Mouse (Mus musculus) forebrain, embryonic 15.5 days (tissue): ENCODE results near the gene Fam174a. TPM values are rescaled to one million over a fixed set of nuclear protein-coding genes. Genes with fewer than 3 reads are reported as not detected.

Experiments
- ATAC-seq: fragments of 200-750 bp; cut with Nextera tagmentation; replicated peaks from 2 replicates; pipeline ENCODE4 v1.8.0; 2017; ENCODE audit warnings: mild to moderate bottlenecking, moderate TSS enrichment, moderate library complexity
- H3K27ac ChIP-seq: fragments of 300-500 bp; sonication (generic); replicated peaks from 2 replicates; pipeline ENCODE4 v1.5.1; 2015; ENCODE audit warnings: mild to moderate bottlenecking, inconsistent platforms
- H3K27me3 ChIP-seq: fragments of 300-500 bp; sonication (generic); 2 replicates; pipeline ENCODE4 v1.6.1; 2015; ENCODE audit warnings: inconsistent platforms
- H3K36me3 ChIP-seq: fragments of 300-500 bp; sonication (generic); 2 replicates; pipeline ENCODE4 v1.6.1; 2015; ENCODE audit warnings: mild to moderate bottlenecking, inconsistent platforms
- H3K4me1 ChIP-seq: fragments of 300-500 bp; sonication (generic); 2 replicates; pipeline ENCODE4 v1.6.1; 2015; ENCODE audit warnings: inconsistent platforms
- H3K4me2 ChIP-seq: fragments of 300-500 bp; sonication (generic); replicated peaks from 2 replicates; pipeline ENCODE4 v1.6.1; 2015; ENCODE audit warnings: mild to moderate bottlenecking, inconsistent platforms
- H3K4me3 ChIP-seq: fragments of 300-500 bp; sonication (generic); 2 replicates; pipeline ENCODE4 v1.5.1; 2015; ENCODE audit warnings: mild to moderate bottlenecking, inconsistent platforms
- H3K9ac ChIP-seq: fragments of 300-500 bp; sonication (generic); replicated peaks from 2 replicates; pipeline ENCODE4 v1.6.1; 2015; ENCODE audit warnings: mild to moderate bottlenecking, inconsistent platforms
- H3K9me3 ChIP-seq: fragments of 300-500 bp; sonication (generic); 2 replicates; pipeline ENCODE4 v1.6.1; 2016; ENCODE audit warnings: inconsistent platforms
- WGBS: fragments of 180-500 bp; shearing (Covaris S2); methylation state at CpG from one replicate; pipeline ENCODE4 v1.1.7; 2015; ENCODE audit warnings: mixed read lengths; 5-methylcytosine and 5-hydroxymethylcytosine counted together
- polyA plus RNA-seq: library from polyadenylated mRNA; unstranded; fragments of >200 nt; fragmentation: Nextera tagmentation; extraction: Ambion mirVana; gene quantifications from 2 replicates; pipeline ENCODE4 v1.2.1, GENCODE M21; 2015

The Fam174a gene
- 20.9 and 21.2 TPM in 2 replicates for polyA plus RNA-seq

DNA sequence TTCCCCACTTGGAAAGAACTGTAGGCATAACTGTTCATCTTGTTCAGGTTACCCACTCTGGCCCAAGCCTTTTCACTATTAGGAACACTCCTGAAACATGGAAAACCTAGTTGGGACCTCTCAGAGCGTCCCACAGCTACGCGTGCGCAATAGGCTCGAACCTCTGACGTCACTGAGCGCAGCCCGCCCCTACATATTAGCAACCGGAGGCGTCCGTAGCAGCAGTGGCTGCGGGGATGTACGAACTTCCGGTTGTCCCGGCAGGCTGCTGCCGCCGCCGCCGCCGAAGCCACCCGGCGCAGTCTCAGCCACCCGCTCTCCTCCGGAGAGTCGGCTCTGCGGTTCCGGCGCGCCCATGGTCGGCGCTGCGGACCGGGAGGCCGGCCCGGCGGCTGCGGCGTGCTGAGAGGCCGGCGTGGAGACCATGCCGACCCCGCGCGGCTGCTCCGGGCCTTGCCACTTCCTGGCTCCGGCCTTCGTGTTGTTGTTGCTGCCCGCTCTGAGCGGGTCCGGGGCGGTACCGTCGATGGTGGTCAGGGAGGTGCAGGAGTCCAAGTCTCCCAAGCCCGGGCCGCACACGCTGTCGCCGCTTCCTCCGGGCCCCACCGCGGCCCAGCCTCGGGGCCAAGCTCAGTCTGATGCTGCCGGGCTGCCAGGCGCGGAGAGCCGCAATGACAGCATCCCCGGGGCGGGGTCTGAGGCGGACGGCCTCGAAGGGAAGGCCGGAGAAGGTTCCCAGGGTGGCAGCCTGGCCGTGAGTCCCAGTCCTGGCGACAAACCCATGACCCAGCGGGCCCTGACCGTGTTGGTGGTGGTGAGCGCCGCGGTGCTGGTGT is at the start of gene Fam174a:
Gene Fam174a, plus strand, starts transcription at position 231 of the 836 bp plus-strand sequence.
- Histone ChIP-seq H3K4me1 (peaks cover 17% of the 10 kb centered on the region), H3K4me2 (peak within 1 kb of the TSS; percentile 93), H3K27me3 (no peaks in the 10 kb centered on the region), H3K4me3 (peak within 1 kb of the TSS; percentile 86), H3K9ac (peak within 1 kb of the TSS; percentile 90), H3K36me3 (no peaks in the 10 kb centered on the region), H3K27ac (peak within 1 kb of the TSS; percentile 83), H3K9me3 (no peaks in the 10 kb centered on the region)
- ATAC-seq = peak; percentile 99
- WGBS = under 1% methylated on average over 79 of the region's 79 CpGs

DNA sequence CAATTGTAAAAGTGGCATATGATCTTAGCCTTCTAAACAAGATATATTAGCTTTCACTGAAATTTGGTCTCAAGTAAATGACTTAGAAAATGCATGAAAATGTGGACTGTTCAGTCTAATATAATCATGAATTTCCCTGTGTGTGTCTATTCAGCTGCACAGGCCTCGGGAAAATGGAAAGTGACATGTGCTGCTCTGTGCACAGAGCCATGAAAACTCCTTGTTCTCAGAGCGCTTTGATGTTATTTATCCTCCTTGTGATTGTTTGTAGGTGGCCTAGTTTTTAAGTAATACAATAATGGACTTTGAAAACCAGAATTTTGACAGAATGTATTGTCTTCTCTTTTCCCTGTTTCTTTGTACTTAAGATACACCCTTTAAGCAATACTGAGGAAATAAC is 49.6 kb upstream of the Fam174a start:
- Histone ChIP-seq H3K27me3 (no peaks in the 10 kb centered on the region), H3K4me2 (no peak overlapping the region), H3K36me3 (no peaks in the 10 kb centered on the region), H3K27ac (no peak overlapping the region), H3K4me3 (no peak overlapping the region), H3K9ac (no peak overlapping the region), H3K9me3 (no peaks in the 10 kb centered on the region), H3K4me1 (no peaks in the 10 kb centered on the region)
- 17% methylated on average over 2 of the region's 2 CpGs for WGBS
- ATAC-seq = 0 out of 2 replicates have a peak, but pooled peaks have one; percentile 38

DNA sequence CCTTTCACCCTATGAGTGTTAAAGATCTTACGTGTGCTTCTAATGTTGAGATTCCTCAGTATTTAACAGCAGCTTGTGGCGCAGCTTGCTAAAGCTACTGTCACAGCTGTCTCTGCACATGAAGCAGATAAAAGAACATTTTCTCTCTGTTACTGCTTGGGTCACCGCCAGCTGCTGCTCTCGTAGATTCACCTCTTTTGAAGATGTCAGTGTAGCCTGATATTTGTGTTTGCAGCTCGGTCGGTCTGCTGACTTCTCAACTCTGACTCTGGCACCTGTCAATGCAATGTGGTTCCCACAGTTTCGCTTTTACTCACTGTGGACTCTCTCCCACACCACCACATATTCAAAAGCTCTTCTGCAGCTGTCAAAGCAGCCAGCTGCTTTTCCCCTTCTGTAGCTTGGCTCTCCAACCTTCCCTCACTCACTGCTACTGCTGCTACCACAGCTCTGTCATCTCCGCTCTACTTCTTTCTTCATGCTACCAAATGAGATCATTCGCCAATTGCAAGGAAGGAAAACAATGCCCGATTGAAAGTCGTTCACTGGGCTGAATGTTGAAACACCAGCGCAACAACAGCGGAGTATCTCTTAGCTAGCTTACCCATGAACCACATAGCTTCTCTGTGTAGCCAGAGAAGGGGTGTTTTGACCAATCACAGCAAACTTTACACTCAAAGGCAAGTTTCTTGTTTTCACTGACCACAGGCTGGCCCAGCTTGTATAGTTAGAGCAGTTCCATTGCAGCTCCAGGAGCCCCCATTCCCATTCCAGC is 45.3 kb upstream of the Fam174a start:
- Histone ChIP-seq H3K4me2 (no peak overlapping the region), H3K9me3 (no peaks in the 10 kb centered on the region), H3K4me3 (no peak overlapping the region), H3K4me1 (no peaks in the 10 kb centered on the region), H3K27ac (0 out of 2 replicates have a peak overlapping the region, but pooled peaks have one; percentile 15), H3K36me3 (no peaks in the 10 kb centered on the region), H3K9ac (no peak overlapping the region), H3K27me3 (no peaks in the 10 kb centered on the region)
- 61% methylated on average over 13 of the region's 13 CpGs for WGBS
- ATAC-seq = peak; percentile 61

DNA sequence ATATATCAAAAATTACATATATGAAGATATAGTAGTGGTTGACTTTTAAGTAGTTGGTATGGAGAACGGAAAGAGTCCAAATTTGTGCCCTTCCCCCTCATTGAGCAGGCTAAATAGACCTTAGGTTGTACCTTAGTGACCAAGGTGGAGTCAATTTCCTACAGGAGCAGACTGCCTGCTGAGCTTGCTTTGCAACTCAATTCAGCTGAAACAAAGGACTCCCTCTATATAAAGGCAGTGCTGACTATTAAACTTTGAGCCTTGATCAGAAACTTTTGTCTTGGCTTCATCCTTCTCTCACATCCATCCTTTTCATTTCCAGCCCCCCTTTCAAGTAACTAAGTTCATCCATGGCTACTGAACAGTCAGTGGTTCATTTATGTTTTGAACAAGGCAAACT is 40.1 kb upstream of the Fam174a start:
- no peak for ATAC-seq
- Histone ChIP-seq H3K27ac (no peak overlapping the region), H3K4me1 (no peaks in the 10 kb centered on the region), H3K4me3 (no peak overlapping the region), H3K27me3 (no peaks in the 10 kb centered on the region), H3K36me3 (no peaks in the 10 kb centered on the region), H3K9me3 (no peaks in the 10 kb centered on the region), H3K4me2 (no peak overlapping the region), H3K9ac (no peak overlapping the region)
- 15% methylated on average over 1 of the region's 1 CpGs for WGBS

DNA sequence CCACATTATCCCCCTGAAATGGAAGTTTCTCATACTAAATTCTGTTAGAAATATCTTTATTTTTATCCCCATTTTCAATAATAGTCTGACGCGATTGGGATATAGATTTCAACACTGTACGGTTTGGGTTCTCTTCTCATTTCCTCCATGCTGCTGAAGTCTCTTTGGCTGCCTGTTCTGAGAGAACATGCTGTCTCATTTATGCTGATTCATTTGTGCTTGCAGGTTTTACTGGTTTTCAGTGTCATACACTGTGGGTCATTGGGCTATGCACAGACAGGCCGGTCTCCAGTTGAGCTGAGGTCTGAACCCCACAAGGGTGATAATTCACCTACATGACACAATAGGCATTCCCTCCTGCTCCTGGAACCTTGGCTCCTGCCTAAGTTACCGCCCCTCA is 5.1 kb upstream of the Fam174a start:
- Histone ChIP-seq H3K27ac (no peak overlapping the region), H3K27me3 (no peaks in the 10 kb centered on the region), H3K36me3 (no peaks in the 10 kb centered on the region), H3K9me3 (no peaks in the 10 kb centered on the region), H3K4me3 (no peak overlapping the region), H3K4me1 (peaks cover 6% of the 10 kb centered on the region; the same call in 1 of the 2 replicates), H3K9ac (no peak overlapping the region), H3K4me2 (no peak overlapping the region)
- WGBS = 88% methylated on average over 5 of the region's 5 CpGs
- ATAC-seq = no peak

DNA sequence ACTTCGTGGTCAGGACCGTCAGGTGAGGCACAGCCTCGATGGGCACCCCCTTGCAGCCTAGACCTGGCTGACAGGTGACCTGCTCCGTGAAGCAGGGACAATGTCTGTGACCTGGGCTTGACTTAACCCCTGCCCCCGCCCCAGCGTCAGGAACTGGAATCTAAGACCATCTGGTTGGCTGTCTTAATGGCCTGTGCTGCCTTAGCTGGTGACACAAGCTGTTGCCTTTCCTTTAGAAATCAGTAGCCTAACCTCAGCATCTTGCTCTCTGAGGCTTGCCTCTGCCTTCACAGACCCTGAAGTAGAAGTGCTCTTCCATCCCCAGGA is 769 bp downstream of the Fam174a start:
- Histone ChIP-seq H3K27ac (peak overlapping the region; percentile 83), H3K4me3 (peak overlapping the region; percentile 86), H3K9me3 (no peaks in the 10 kb centered on the region), H3K4me2 (peak overlapping the region; percentile 93), H3K9ac (peak overlapping the region; percentile 90), H3K36me3 (no peaks in the 10 kb centered on the region), H3K27me3 (no peaks in the 10 kb centered on the region), H3K4me1 (peaks cover 17% of the 10 kb centered on the region)
- ATAC-seq = no peak; the same call in 1 of the 2 replicates
- under 1% methylated on average over 6 of the region's 6 CpGs for WGBS

DNA sequence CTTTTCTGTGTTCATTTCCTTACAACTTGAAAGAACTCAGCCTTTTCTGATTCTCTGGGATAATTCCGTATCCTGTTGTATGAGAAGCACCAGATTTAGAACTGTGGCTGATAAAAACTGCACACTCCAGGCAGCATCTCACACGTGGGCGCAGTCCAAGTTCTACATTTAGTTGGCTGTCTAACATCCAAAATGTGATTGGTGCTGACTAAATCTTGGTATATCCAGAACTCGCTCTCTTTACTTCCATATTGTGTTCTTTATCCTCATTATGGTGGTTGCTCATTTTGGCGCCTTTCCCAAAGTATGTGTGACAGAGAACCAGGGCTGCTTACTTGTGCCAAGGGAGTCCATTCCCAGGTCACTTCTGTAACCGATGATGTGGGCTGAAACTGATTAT is 2.6 kb downstream of the Fam174a start:
- Histone ChIP-seq H3K9me3 (no peaks in the 10 kb centered on the region), H3K9ac (no peak overlapping the region), H3K4me3 (no peak overlapping the region), H3K4me2 (no peak overlapping the region), H3K27me3 (no peaks in the 10 kb centered on the region), H3K36me3 (no peaks in the 10 kb centered on the region), H3K4me1 (peaks cover 17% of the 10 kb centered on the region), H3K27ac (no peak overlapping the region)
- WGBS = 64% methylated on average over 6 of the region's 6 CpGs
- ATAC-seq = no peak

DNA sequence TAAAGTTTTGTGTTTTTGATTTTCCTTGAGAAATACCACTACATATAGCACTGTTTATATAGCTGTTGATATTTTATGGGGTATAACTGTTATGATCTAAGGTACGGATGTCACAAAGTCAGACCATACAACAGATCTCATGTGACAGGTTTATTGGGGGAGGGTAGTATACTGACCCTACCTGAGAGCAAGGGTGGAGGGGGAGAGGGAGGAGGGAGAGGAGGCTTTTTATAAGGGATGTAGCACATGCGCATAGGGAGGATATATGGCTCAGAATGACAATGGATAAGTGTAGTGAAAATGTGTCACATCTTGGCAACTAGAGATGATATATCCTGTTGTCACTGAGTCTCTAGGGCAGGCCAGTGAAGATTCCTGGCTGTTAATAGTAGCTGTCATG is 8.8 kb downstream of the Fam174a start:
- H3K4me3 ChIP-seq = no peak overlapping the region
- ATAC-seq = no peak
- H3K27ac ChIP-seq = no peak overlapping the region
- no peaks in the 10 kb centered on the region for H3K4me1 ChIP-seq
- no peaks in the 10 kb centered on the region for H3K9me3 ChIP-seq
- no peak overlapping the region for H3K9ac ChIP-seq
- H3K27me3 ChIP-seq = no peaks in the 10 kb centered on the region
- WGBS = 96% methylated on average over 2 of the region's 2 CpGs
- H3K4me2 ChIP-seq = no peak overlapping the region
- peaks cover 10% of the 10 kb centered on the region; the same call in 1 of the 2 replicates for H3K36me3 ChIP-seq

DNA sequence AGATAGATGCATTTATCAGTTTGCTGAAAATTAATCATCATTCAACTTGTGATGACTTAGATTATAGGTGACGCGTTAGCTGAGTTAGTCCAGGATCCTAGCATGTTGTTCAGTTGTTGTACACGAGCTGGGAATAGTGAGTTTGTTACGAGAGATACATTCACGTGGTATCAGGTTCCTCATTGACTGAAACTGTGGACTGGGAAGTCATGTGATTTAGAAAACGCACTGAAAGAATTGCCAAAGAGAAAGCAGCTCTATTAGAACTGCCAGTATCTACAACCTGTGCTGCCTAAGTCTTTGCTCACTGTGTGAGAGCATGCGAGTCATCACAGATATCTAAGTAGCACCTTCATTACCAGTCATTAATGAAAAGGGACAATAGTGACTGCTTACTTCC is 9.6 kb downstream of the Fam174a start:
- H3K9me3 ChIP-seq = no peaks in the 10 kb centered on the region
- 89% methylated on average over 7 of the region's 7 CpGs for WGBS
- H3K27ac ChIP-seq = no peak overlapping the region
- no peaks in the 10 kb centered on the region for H3K4me1 ChIP-seq
- H3K4me3 ChIP-seq = no peak overlapping the region
- no peak for ATAC-seq
- H3K4me2 ChIP-seq = no peak overlapping the region
- H3K9ac ChIP-seq = no peak overlapping the region
- no peaks in the 10 kb centered on the region for H3K27me3 ChIP-seq
- peaks cover 10% of the 10 kb centered on the region; the same call in 1 of the 2 replicates for H3K36me3 ChIP-seq

DNA sequence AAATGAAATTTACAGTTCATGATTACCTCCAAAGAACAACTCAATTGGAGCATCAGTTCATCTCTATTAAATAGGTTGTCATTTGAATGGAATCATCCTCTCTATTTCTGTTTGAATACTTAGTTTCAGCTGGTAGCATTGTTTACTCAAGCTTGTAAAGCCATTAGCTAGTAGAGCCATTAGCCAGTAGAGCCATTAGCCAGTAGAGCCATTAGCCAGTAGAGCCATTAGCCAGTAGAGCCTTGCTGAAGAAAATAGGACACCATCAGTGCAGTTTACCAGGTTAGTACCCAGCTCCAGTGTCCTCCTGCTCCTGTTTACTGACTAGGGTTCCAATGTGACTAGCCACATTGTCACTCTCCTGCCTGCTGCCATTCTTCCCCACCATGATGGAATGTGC is 13.4 kb downstream of the Fam174a start:
- H3K4me3 ChIP-seq = no peak overlapping the region
- H3K4me1 ChIP-seq = no peaks in the 10 kb centered on the region
- H3K27me3 ChIP-seq = no peaks in the 10 kb centered on the region
- no peaks in the 10 kb centered on the region for H3K9me3 ChIP-seq
- ATAC-seq = no peak
- H3K9ac ChIP-seq = no peak overlapping the region
- H3K4me2 ChIP-seq = no peak overlapping the region
- H3K27ac ChIP-seq = no peak overlapping the region
- H3K36me3 ChIP-seq = peaks cover 10% of the 10 kb centered on the region; the same call in 1 of the 2 replicates

DNA sequence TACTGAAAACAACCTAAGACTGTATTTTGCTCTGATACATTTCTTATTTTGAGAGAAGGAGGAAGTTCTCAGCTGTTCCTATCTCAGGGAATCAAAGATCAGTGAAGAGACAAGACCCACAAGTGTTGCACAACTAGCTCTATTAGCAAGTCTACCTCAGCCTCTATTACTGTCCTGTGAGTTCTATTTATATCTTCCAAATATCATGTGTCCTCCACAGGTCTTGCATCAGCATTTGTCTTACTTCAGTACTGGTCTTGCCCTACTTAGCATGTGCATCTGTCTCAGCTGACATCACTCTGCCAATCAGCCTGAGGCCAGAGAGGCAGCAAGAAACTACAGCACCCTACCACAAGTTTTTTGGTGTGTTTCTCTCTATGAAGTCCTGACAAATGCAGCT is 26.2 kb downstream of the Fam174a start:
- no peaks in the 10 kb centered on the region for H3K9me3 ChIP-seq
- no peak for ATAC-seq

DNA sequence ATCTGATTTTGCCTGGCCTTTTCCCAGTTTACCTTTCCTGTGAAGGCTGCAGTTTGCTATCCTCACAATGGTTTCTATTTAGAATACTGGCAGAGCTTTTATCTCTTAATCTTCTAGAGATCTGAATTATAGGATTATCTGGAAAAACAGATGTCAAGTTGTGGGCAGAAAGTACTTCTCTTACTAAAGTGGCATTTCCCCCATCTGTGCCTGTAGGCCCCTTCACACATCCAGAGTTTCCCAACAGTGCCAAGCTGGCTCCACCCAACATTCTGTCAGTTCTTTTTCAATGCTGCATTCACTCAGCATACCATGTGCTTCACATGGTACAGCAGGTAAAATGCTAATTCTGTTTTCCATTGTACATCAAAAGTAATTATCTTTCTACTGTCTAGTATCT is 28.8 kb downstream of the Fam174a start:
- Histone ChIP-seq H3K4me1 (peaks cover 14% of the 10 kb centered on the region; the same call in 1 of the 2 replicates), H3K4me2 (no peak overlapping the region), H3K4me3 (no peak overlapping the region), H3K9me3 (no peaks in the 10 kb centered on the region), H3K9ac (no peak overlapping the region), H3K36me3 (no peaks in the 10 kb centered on the region), H3K27me3 (no peaks in the 10 kb centered on the region), H3K27ac (no peak overlapping the region)
- ATAC-seq = peak; percentile 88

More for the DNA sequence above, 26.2 kb downstream of the Fam174a start:
- Histone ChIP-seq H3K4me1 (peaks cover 14% of the 10 kb centered on the region; the same call in 1 of the 2 replicates), H3K9ac (no peak overlapping the region), H3K36me3 (no peaks in the 10 kb centered on the region), H3K4me3 (no peak overlapping the region), H3K4me2 (no peak overlapping the region), H3K27ac (no peak overlapping the region), H3K27me3 (no peaks in the 10 kb centered on the region)
